Mouse (Mus musculus) neural tube, embryonic 12.5 days (tissue): Measurements from ENCODE around the gene Rpa1. TPM values are rescaled to one million over a fixed set of nuclear protein-coding genes. Genes with fewer than 3 reads are reported as not detected.

Source experiments
- ATAC-seq: fragments of 200-750 bp; cut with Nextera tagmentation; 2 replicates; pipeline ENCODE4 v1.8.0; 2017; ENCODE audit warnings: low read depth, mild to moderate bottlenecking, moderate TSS enrichment, moderate library complexity; ENCODE audit not compliant: low FRiP score
- H3K27ac ChIP-seq: fragments of 300-500 bp; sonication (generic); 2 replicates; pipeline ENCODE4 v1.5.1; 2016
- H3K27me3 ChIP-seq: fragments of 300-500 bp; sonication (generic); replicated peaks from 2 replicates; pipeline ENCODE4 v1.6.1; 2016; ENCODE audit warnings: mild to moderate bottlenecking
- H3K36me3 ChIP-seq: fragments of 300-500 bp; sonication (generic); 2 replicates; pipeline ENCODE4 v1.6.1; 2016; ENCODE audit warnings: mild to moderate bottlenecking
- H3K4me1 ChIP-seq: fragments of 300-500 bp; sonication (generic); 2 replicates; pipeline ENCODE4 v1.6.1; 2016
- H3K4me2 ChIP-seq: fragments of 300-500 bp; sonication (generic); replicated peaks from 2 replicates; pipeline ENCODE4 v1.6.1; 2016; ENCODE audit warnings: mild to moderate bottlenecking
- H3K4me3 ChIP-seq: fragments of 300-500 bp; sonication (generic); 2 replicates; pipeline ENCODE4 v1.5.1; 2016
- H3K9ac ChIP-seq: fragments of 300-500 bp; sonication (generic); 2 replicates; pipeline ENCODE4 v1.6.1; 2016; ENCODE audit warnings: mild to moderate bottlenecking
- H3K9me3 ChIP-seq: fragments of 300-500 bp; sonication (generic); 2 replicates; pipeline ENCODE4 v1.6.1; 2016; ENCODE audit warnings: mild to moderate bottlenecking
- WGBS: fragments of 180-500 bp; shearing (Covaris S2); methylation state at CpG from one replicate; pipeline ENCODE4 v1.1.7; 2016; 5-methylcytosine and 5-hydroxymethylcytosine counted together
- polyA plus RNA-seq: library from polyadenylated mRNA; unstranded; fragments of >200 nt; fragmentation: Nextera tagmentation; extraction: Ambion mirVana; gene quantifications from 2 replicates; pipeline ENCODE4 v1.2.1, GENCODE M21; 2016

Rpa1 gene
- polyA plus RNA-seq, 1 experiment from 2014 or later = 103 TPM

GRCm38 (mm10) chr11:75268492-75268891 is 79.6 kb downstream of the Rpa1 start:
- 84% methylated on average over 5 of the region's 5 CpGs for WGBS
- no peak overlapping the region for H3K4me3 ChIP-seq
- ATAC-seq = no peak

GRCm38 (mm10) chr11:75267826-75268281 is 80.3 kb downstream of the Rpa1 start:
- Histone ChIP-seq H3K4me3 (no peak overlapping the region), H3K4me1 (peaks cover 25% of the 10 kb centered on the region), H3K9me3 (no peaks in the 10 kb centered on the region), H3K4me2 (no peak overlapping the region), H3K27ac (no peak overlapping the region), H3K27me3 (no peaks in the 10 kb centered on the region), H3K9ac (no peak overlapping the region), H3K36me3 (no peaks in the 10 kb centered on the region)
- ATAC-seq = no peak
- whole genome bisulfite sequencing = 63% methylated on average over 9 of the region's 9 CpGs

More at GRCm38 (mm10) chr11:75268492-75268891, 79.6 kb downstream of the Rpa1 start:
- Histone ChIP-seq H3K27me3 (no peaks in the 10 kb centered on the region), H3K27ac (no peak overlapping the region), H3K36me3 (no peaks in the 10 kb centered on the region), H3K9ac (no peak overlapping the region), H3K9me3 (no peaks in the 10 kb centered on the region), H3K4me1 (peaks cover 23% of the 10 kb centered on the region), H3K4me2 (no peak overlapping the region)

GRCm38 (mm10) chr11:75265545-75265944 is 82.6 kb downstream of the Rpa1 start:
- WGBS = 68% methylated on average over 15 of the region's 15 CpGs
- H3K9ac ChIP-seq = no peak overlapping the region
- H3K4me1 ChIP-seq = peaks cover 43% of the 10 kb centered on the region
- no peak overlapping the region for H3K4me2 ChIP-seq
- no peak overlapping the region for H3K4me3 ChIP-seq
- no peak overlapping the region for H3K27ac ChIP-seq
- no peaks in the 10 kb centered on the region for H3K27me3 ChIP-seq
- H3K9me3 ChIP-seq = no peaks in the 10 kb centered on the region
- no peak for ATAC-seq
- no peaks in the 10 kb centered on the region for H3K36me3 ChIP-seq

GRCm38 (mm10) chr11:75264550-75264949 is 83.6 kb downstream of the Rpa1 start:
- 86% methylated on average over 6 of the region's 6 CpGs for WGBS
- Histone ChIP-seq H3K4me2 (no peak overlapping the region), H3K9ac (no peak overlapping the region), H3K9me3 (no peaks in the 10 kb centered on the region), H3K4me1 (peaks cover 49% of the 10 kb centered on the region), H3K4me3 (no peak overlapping the region), H3K27me3 (no peaks in the 10 kb centered on the region), H3K27ac (no peak overlapping the region; the same call in 1 of the 2 replicates), H3K36me3 (no peaks in the 10 kb centered on the region)
- ATAC-seq = no peak

- H3K27ac ChIP-seq = no peak overlapping the region
- peaks cover 49% of the 10 kb centered on the region for H3K4me1 ChIP-seq
- 43% methylated on average over 6 of the region's 6 CpGs for WGBS
Observed at GRCm38 (mm10) chr11:75263964-75264312, 84.2 kb downstream of the Rpa1 start.

GRCm38 (mm10) chr11:75263274-75263963 is 84.7 kb downstream of the Rpa1 start:
- H3K4me3 ChIP-seq = no peak overlapping the region

More at GRCm38 (mm10) chr11:75263964-75264312, 84.2 kb downstream of the Rpa1 start:
- H3K4me2 ChIP-seq = no peak overlapping the region
- ATAC-seq = peak; percentile 55; the same call in 1 of the 2 replicates
- H3K9me3 ChIP-seq = no peaks in the 10 kb centered on the region
- no peak overlapping the region for H3K9ac ChIP-seq
- H3K4me3 ChIP-seq = no peak overlapping the region
- H3K27me3 ChIP-seq = no peaks in the 10 kb centered on the region
- no peaks in the 10 kb centered on the region for H3K36me3 ChIP-seq

GRCm38 (mm10) chr11:75262791-75263190 is 85.3 kb downstream of the Rpa1 start:
- Histone ChIP-seq H3K4me2 (no peak overlapping the region), H3K27ac (peak overlapping the region; percentile 46; the same call in 1 of the 2 replicates), H3K4me3 (no peak overlapping the region), H3K9me3 (no peaks in the 10 kb centered on the region), H3K9ac (0 out of 2 replicates have a peak overlapping the region, but pooled peaks have one; percentile 8), H3K4me1 (peaks cover 49% of the 10 kb centered on the region), H3K36me3 (no peaks in the 10 kb centered on the region), H3K27me3 (no peaks in the 10 kb centered on the region)
- WGBS = 60% methylated on average over 5 of the region's 5 CpGs
- no peak for ATAC-seq

More at GRCm38 (mm10) chr11:75263274-75263963, 84.7 kb downstream of the Rpa1 start:
- peak; percentile 26; the same call in 1 of the 2 replicates for ATAC-seq
- no peaks in the 10 kb centered on the region for H3K9me3 ChIP-seq
- H3K9ac ChIP-seq = no peak overlapping the region
- no peaks in the 10 kb centered on the region for H3K27me3 ChIP-seq
- no peaks in the 10 kb centered on the region for H3K36me3 ChIP-seq
- no peak overlapping the region for H3K4me2 ChIP-seq
- 52% methylated on average over 15 of the region's 15 CpGs for WGBS
- H3K27ac ChIP-seq = 0 out of 2 replicates have a peak overlapping the region, but pooled peaks have one; percentile 46
- H3K4me1 ChIP-seq = peaks cover 49% of the 10 kb centered on the region

GRCm38 (mm10) chr11:75262181-75262580 is 85.9 kb downstream of the Rpa1 start:
- no peak for ATAC-seq
- no peaks in the 10 kb centered on the region for H3K36me3 ChIP-seq
- H3K4me1 ChIP-seq = peaks cover 49% of the 10 kb centered on the region
- no peak overlapping the region for H3K4me2 ChIP-seq
- no peak overlapping the region for H3K27ac ChIP-seq
- no peak overlapping the region for H3K4me3 ChIP-seq
- no peaks in the 10 kb centered on the region for H3K27me3 ChIP-seq
- WGBS = 94% methylated on average over 3 of the region's 3 CpGs
- no peaks in the 10 kb centered on the region for H3K9me3 ChIP-seq
- no peak overlapping the region for H3K9ac ChIP-seq

GRCm38 (mm10) chr11:75261730-75262129 is 86.4 kb downstream of the Rpa1 start:
- Histone ChIP-seq H3K27ac (no peak overlapping the region), H3K4me1 (peaks cover 49% of the 10 kb centered on the region), H3K9me3 (no peaks in the 10 kb centered on the region), H3K36me3 (no peaks in the 10 kb centered on the region), H3K4me2 (no peak overlapping the region), H3K27me3 (no peaks in the 10 kb centered on the region), H3K9ac (no peak overlapping the region), H3K4me3 (no peak overlapping the region)
- ATAC-seq = no peak; the same call in 1 of the 2 replicates
- WGBS = 68% methylated on average over 4 of the region's 4 CpGs

- 83% methylated on average over 2 of the region's 2 CpGs for WGBS
- no peaks in the 10 kb centered on the region for H3K9me3 ChIP-seq
- no peaks in the 10 kb centered on the region for H3K36me3 ChIP-seq
- no peak overlapping the region for H3K4me2 ChIP-seq
- no peak overlapping the region for H3K27ac ChIP-seq
- no peaks in the 10 kb centered on the region for H3K27me3 ChIP-seq
- H3K9ac ChIP-seq = no peak overlapping the region
- ATAC-seq = no peak
- no peak overlapping the region for H3K4me3 ChIP-seq
- peaks cover 49% of the 10 kb centered on the region for H3K4me1 ChIP-seq
Observed at GRCm38 (mm10) chr11:75261016-75261415, 87.1 kb downstream of the Rpa1 start.

- Histone ChIP-seq H3K4me3 (no peak overlapping the region), H3K27me3 (no peaks in the 10 kb centered on the region), H3K36me3 (no peaks in the 10 kb centered on the region), H3K27ac (no peak overlapping the region), H3K9me3 (no peaks in the 10 kb centered on the region), H3K9ac (0 out of 2 replicates have a peak overlapping the region, but pooled peaks have one; percentile 38), H3K4me2 (no peak overlapping the region), H3K4me1 (peaks cover 42% of the 10 kb centered on the region)
- WGBS = 56% methylated on average over 10 of the region's 10 CpGs
- ATAC-seq = no peak
Observed at GRCm38 (mm10) chr11:75259996-75260561, 88.0 kb downstream of the Rpa1 start.

- H3K4me3 ChIP-seq = no peak overlapping the region
- no peaks in the 10 kb centered on the region for H3K27me3 ChIP-seq
- H3K27ac ChIP-seq = no peak overlapping the region
- no peaks in the 10 kb centered on the region for H3K9me3 ChIP-seq
- H3K9ac ChIP-seq = no peak overlapping the region
- 70% methylated on average over 6 of the region's 6 CpGs for WGBS
- H3K36me3 ChIP-seq = no peaks in the 10 kb centered on the region
- peaks cover 39% of the 10 kb centered on the region for H3K4me1 ChIP-seq
- no peak for ATAC-seq
- no peak overlapping the region for H3K4me2 ChIP-seq
Observed at GRCm38 (mm10) chr11:75259416-75259815, 88.7 kb downstream of the Rpa1 start.
